Mouse (Mus musculus): Measurements from ENCODE around the gene Sumo3. TPM values are rescaled to one million over a fixed set of nuclear protein-coding genes. Genes with fewer than 3 reads are reported as not detected.

Sumo3 gene
- polyA plus RNA-seq, 1 experiment from 2014 or later: 245 TPM

DNA sequence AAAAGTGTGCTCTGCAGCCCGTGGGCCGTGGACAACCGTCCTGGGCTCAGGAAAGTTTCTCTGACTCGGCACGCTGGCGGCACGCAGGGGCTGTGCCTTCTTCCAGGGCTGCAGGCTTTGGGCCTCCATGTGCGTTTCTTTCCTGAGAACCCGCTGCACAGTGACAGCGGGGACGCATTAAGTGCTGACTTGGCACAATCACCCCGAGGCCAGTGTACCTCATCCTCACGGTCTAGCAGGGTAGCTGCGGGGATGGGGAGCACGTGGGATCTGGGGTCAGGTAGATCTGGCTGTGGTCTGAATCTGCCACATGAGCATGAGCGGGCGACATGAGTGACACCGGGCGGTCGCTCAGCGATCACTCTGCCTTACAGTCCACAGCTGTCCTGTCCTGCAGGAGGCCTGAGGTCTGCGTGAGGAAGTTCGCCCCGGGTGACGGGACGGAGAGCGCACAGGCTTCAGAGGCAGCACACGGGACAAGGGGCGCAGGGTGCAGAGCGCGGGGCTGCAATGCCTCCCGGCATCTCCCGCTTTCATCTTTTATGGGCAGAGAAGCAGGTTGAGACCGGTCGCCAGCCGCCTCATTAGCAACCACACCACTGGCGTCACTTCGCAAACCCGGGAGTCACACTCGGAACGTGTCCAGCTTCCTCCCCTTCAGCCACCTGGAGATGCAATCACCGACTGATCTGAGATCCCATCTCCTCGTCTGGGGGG, 58.2 kb downstream of the Sumo3 start:
- WGBS (ENCODE audit: missing documents): 48% methylated on average over 42 of the region's 43 CpGs
- Histone ChIP-seq H3K79me2 (ENCODE audit: inconsistent target) (no peaks in the 10 kb centered on the region), H3K4me3 (ENCODE audit: inconsistent target) (no peak overlapping the region), H3K27ac (no peak overlapping the region), H3K36me3 (ENCODE audit: inconsistent target) (no peaks in the 10 kb centered on the region)

DNA sequence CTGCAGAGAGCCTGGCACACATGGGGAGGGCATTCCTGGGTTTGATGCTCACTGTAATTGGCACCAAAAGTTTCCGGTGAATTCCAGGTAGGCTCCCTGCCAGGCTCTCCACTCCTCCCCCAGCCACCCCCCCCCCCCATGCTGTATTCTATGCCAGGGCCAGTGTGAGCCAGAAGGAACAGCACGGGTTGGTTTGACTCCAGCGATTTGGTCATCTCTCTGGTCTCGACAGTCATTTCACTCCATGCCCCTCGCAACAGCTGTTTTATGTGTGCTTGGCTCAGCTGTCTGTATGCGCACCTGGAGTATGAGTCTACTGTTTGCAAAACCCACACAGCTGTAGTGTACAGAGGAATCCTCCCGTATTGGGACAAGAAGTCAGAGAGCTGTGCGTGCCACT, 60.4 kb downstream of the Sumo3 start:
- Histone ChIP-seq H3K27ac (no peak overlapping the region), H3K4me3 (ENCODE audit: inconsistent target) (no peak overlapping the region), H3K79me2 (ENCODE audit: inconsistent target) (no peaks in the 10 kb centered on the region), H3K36me3 (ENCODE audit: inconsistent target) (no peaks in the 10 kb centered on the region)
- WGBS (ENCODE audit: missing documents): 88% methylated on average over 8 of the region's 8 CpGs

DNA sequence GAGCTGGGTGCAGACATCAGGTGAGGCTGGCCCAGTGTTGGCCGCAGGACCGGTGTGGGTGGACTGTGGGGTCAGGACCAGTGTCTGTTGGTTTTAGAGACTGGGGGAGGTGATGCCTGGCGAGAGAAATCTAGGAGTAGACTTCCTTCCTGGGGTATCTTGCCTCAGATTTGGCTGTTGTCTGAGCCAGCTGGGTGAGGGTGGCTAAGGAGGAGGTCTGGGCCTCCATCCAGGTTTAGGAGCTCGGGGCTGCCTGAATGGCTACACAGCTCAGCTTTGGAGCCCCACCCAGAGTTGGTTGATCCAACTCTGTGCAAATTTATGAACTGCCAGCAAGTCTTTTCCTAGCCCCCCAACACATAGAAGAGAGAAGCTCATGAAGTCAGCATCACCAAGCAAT, 61.5 kb downstream of the Sumo3 start:
- no peak overlapping the region for H3K4me3 ChIP-seq (ENCODE audit: inconsistent target)
- H3K36me3 ChIP-seq (ENCODE audit: inconsistent target): no peaks in the 10 kb centered on the region
- no peak overlapping the region for H3K27ac ChIP-seq
- WGBS (ENCODE audit: missing documents): 75% methylated on average over 4 of the region's 4 CpGs
- H3K79me2 ChIP-seq (ENCODE audit: inconsistent target): no peaks in the 10 kb centered on the region

Other genes starting within 250 kb of the Sumo3 start
- 0.04 to 0.91 TPM (median 0.16 TPM) in 3 replicates for gene Adarb1, start 187.8 kb upstream of the Sumo3 start, polyA plus RNA-seq (2018)
- 16.8 to 38.8 TPM (median 21.1 TPM) in 3 replicates for gene Fam207a, start 90.3 kb upstream of the Sumo3 start, polyA plus RNA-seq (2018)
- 418 to 531 TPM (median 505 TPM) in 3 replicates for gene Itgb2, start 75.8 kb upstream of the Sumo3 start, polyA plus RNA-seq (2018)
- 99.5 to 103 TPM (median 102 TPM) in 3 replicates for gene Pttg1ip, start 24.4 kb upstream of the Sumo3 start, polyA plus RNA-seq (2018)
- gene Gm49325, start 100 bp downstream of the Sumo3 start, polyA plus RNA-seq (2018): 3.3 TPM in 1 of 3 replicates, not detected in the others
- 50.6 to 63.6 TPM (median 52.1 TPM) in 3 replicates for gene Ube2g2, start 16.2 kb downstream of the Sumo3 start, polyA plus RNA-seq (2018)
- not detected in 3 replicates for gene Tspear, start 80.5 kb downstream of the Sumo3 start, polyA plus RNA-seq (2018)
- not detected in 3 replicates for gene Gm19402, start 84.7 kb downstream of the Sumo3 start, polyA plus RNA-seq (2018)
- not detected in 3 replicates for gene Gm9508, start 91.1 kb downstream of the Sumo3 start, polyA plus RNA-seq (2018)
- not detected in 3 replicates for gene Gm10272, start 100.5 kb downstream of the Sumo3 start, polyA plus RNA-seq (2018)
- gene Gm10024, start 105.4 kb downstream of the Sumo3 start, polyA plus RNA-seq (2018): not detected in 3 replicates
- gene Gm10142, start 109.7 kb downstream of the Sumo3 start, polyA plus RNA-seq (2018): not detected in 3 replicates
- gene Krtap12-1, start 114.5 kb downstream of the Sumo3 start, polyA plus RNA-seq (2018): not detected in 3 replicates
- not detected in 3 replicates for gene Gm10100, start 120.4 kb downstream of the Sumo3 start, polyA plus RNA-seq (2018)
- not detected in 3 replicates for gene Gm18596, start 136.5 kb downstream of the Sumo3 start, polyA plus RNA-seq (2018)
- gene Gm9736, start 145.3 kb downstream of the Sumo3 start, polyA plus RNA-seq (2018): not detected in 3 replicates
- gene Gm3233, start 153.6 kb downstream of the Sumo3 start, polyA plus RNA-seq (2018): not detected in 3 replicates
- gene Gm3238, start 165.2 kb downstream of the Sumo3 start, polyA plus RNA-seq (2018): not detected in 3 replicates
- not detected in 3 replicates for gene Gm7138, start 170.8 kb downstream of the Sumo3 start, polyA plus RNA-seq (2018)
- not detected in 3 replicates for gene Gm3250, start 176.4 kb downstream of the Sumo3 start, polyA plus RNA-seq (2018)
- gene Gm7137, start 182.1 kb downstream of the Sumo3 start, polyA plus RNA-seq (2018): not detected in 3 replicates
- gene Gm9639, start 189.0 kb downstream of the Sumo3 start, polyA plus RNA-seq (2018): not detected in 3 replicates
- not detected in 3 replicates for gene Gm19668, start 193.0 kb downstream of the Sumo3 start, polyA plus RNA-seq (2018)
- not detected in 3 replicates for gene Gm9507, start 205.7 kb downstream of the Sumo3 start, polyA plus RNA-seq (2018)
- gene Gm2696, start 208.6 kb downstream of the Sumo3 start, polyA plus RNA-seq (2018): not detected in 3 replicates
- gene Krtap10-4, start 221.0 kb downstream of the Sumo3 start, polyA plus RNA-seq (2018): not detected in 3 replicates
- not detected in 3 replicates for gene Krtap10-10, start 229.8 kb downstream of the Sumo3 start, polyA plus RNA-seq (2018)
- not detected in 3 replicates for gene Gm36176, start 240.7 kb downstream of the Sumo3 start, polyA plus RNA-seq (2018)
- gene Gm10318, start 246.8 kb downstream of the Sumo3 start, polyA plus RNA-seq (2018): not detected in 3 replicates

All from macrophage (primary cell).